Mouse (Mus musculus) kidney, postnatal 10 days (tissue): ENCODE results near the gene Acp1.

Experiments
- DNase-seq: peaks from one replicate; pipeline ENCODE4 v3.0.0; 2021; ENCODE audit warnings: mixed read lengths

Gene Acp1

GRCm38 (mm10) chr12:30856172-30856571 is 55.2 kb downstream of the Acp1 start:
- no peak for DNase-seq

GRCm38 (mm10) chr12:30855442-30856159 is 55.8 kb downstream of the Acp1 start:
- DNase-seq = no peak

GRCm38 (mm10) chr12:30851871-30852270 is 59.5 kb downstream of the Acp1 start:
- DNase-seq = no peak

- DNase-seq = no peak
Measured at GRCm38 (mm10) chr12:30850902-30851301, 60.5 kb downstream of the Acp1 start.

GRCm38 (mm10) chr12:30848521-30848920 is 62.9 kb downstream of the Acp1 start:
- peak; percentile 29 for DNase-seq
